Mouse (Mus musculus) ES-E14 (cell line): ENCODE measurements around the gene Abcg2.

Source experiments
- CHD2 ChIP-seq: IDR thresholded peaks from 2 replicates; pipeline ENCODE4 v1.6.1; 2014; ENCODE audit warnings: mild to moderate bottlenecking, low read depth, low read length, inconsistent platforms
- HCFC1 ChIP-seq: IDR thresholded peaks from 2 replicates; pipeline ENCODE4 v1.6.1; 2012; ENCODE audit warnings: low read length, inconsistent platforms, borderline replicate concordance; ENCODE audit not compliant: insufficient read depth
- MAFK ChIP-seq: IDR thresholded peaks from 2 replicates; pipeline ENCODE4 v1.6.1; 2014; ENCODE audit warnings: mild to moderate bottlenecking, low read depth, low read length, inconsistent platforms; ENCODE audit not compliant: insufficient read depth
- ZC3H11A ChIP-seq: IDR thresholded peaks from 2 replicates; pipeline ENCODE4 v1.6.1; 2012; ENCODE audit warnings: low read depth, mild to moderate bottlenecking, inconsistent platforms, low read length, borderline replicate concordance
- ZNF384 ChIP-seq: IDR thresholded peaks from 2 replicates; pipeline ENCODE4 v1.6.1; 2012; ENCODE audit warnings: low read depth, low read length, inconsistent platforms

GRCm38 (mm10) chr6:58642191-58642590 lies 57.9 kb downstream of the Abcg2 start:
- TF ChIP-seq HCFC1: no peak
- TF ChIP-seq CHD2: no peak
- no peak for TF ChIP-seq ZNF384
- TF ChIP-seq MAFK: no peak
- TF ChIP-seq ZC3H11A: no peak
